Mouse (Mus musculus) forebrain, embryonic 14.5 days (tissue): Measurements from ENCODE around the gene Sgms1. TPM values are rescaled to one million over a fixed set of nuclear protein-coding genes. Genes with fewer than 3 reads are reported as not detected.

ENCODE experiments used
- ATAC-seq: fragments of 200-750 bp; cut with Nextera tagmentation; 2 replicates; pipeline ENCODE4 v1.8.0; 2017; ENCODE audit warnings: mild to moderate bottlenecking, moderate library complexity
- DNase-seq: peaks from one replicate; pipeline ENCODE4 v3.0.0-alpha.2; 2015; ENCODE audit warnings: low spot score
- H3K27ac ChIP-seq: fragments of 300-500 bp; sonication (generic); 2 replicates; pipeline ENCODE4 v1.5.1; 2014; ENCODE audit warnings: low read depth, mild to moderate bottlenecking, control low read depth, low read length, moderate library complexity
- H3K27me3 ChIP-seq: fragments of 300-500 bp; sonication (generic); replicated peaks from 2 replicates; pipeline ENCODE4 v1.6.1; 2014; ENCODE audit warnings: low read length, control low read depth, mixed read lengths; ENCODE audit not compliant: control insufficient read depth, insufficient read depth
- H3K36me3 ChIP-seq: fragments of 300-500 bp; sonication (generic); 2 replicates; pipeline ENCODE4 v1.6.1; 2014; ENCODE audit warnings: low read length, control low read depth; ENCODE audit not compliant: control insufficient read depth, insufficient read depth
- H3K4me1 ChIP-seq: fragments of 300-500 bp; sonication (generic); 2 replicates; pipeline ENCODE4 v1.6.1; 2014; ENCODE audit warnings: antibody characterized with exemption, low read length, control low read depth; ENCODE audit not compliant: control insufficient read depth, insufficient read depth
- H3K4me2 ChIP-seq: fragments of 300-500 bp; sonication (generic); 2 replicates; pipeline ENCODE4 v1.6.1; 2014; ENCODE audit warnings: mild to moderate bottlenecking, control low read depth, low read length
- H3K4me3 ChIP-seq: fragments of 300-500 bp; sonication (generic); 2 replicates; pipeline ENCODE4 v1.5.1; 2014; ENCODE audit warnings: low read depth, low read length, control low read depth
- H3K9ac ChIP-seq: fragments of 300-500 bp; sonication (generic); 2 replicates; pipeline ENCODE4 v1.6.1; 2014; ENCODE audit warnings: mild to moderate bottlenecking, low read length, control low read depth, moderate library complexity
- H3K9me3 ChIP-seq: fragments of 300-500 bp; sonication (generic); replicated peaks from 2 replicates; pipeline ENCODE4 v1.6.1; 2016; ENCODE audit warnings: low read length, control low read depth, mixed read lengths; ENCODE audit not compliant: control insufficient read depth
- WGBS: fragments of 180-500 bp; shearing (Covaris S2); extraction: QIAGEN DNeasy Blood & Tissue Kit; methylation state at CpG from one replicate; pipeline ENCODE4 v1.1.7; 2014; 5-methylcytosine and 5-hydroxymethylcytosine counted together
- polyA plus RNA-seq: library from polyadenylated mRNA; unstranded; fragments of >200 nt; fragmentation: Nextera tagmentation; extraction: Ambion mirVana; gene quantifications from 2 replicates; pipeline ENCODE4 v1.2.1, GENCODE M21; 2014

Gene Sgms1
- polyA plus RNA-seq, 1 experiment from 2014 or later = 5.9 TPM

GRCm38 (mm10) chr19:32403834-32404233 is 14.3 kb upstream of the Sgms1 start:
- no peak overlapping the region for H3K9ac ChIP-seq
- H3K36me3 ChIP-seq = no peaks in the 10 kb centered on the region
- WGBS = 79% methylated on average over 5 of the region's 5 CpGs
- ATAC-seq = no peak
- no peak overlapping the region for H3K27ac ChIP-seq
- H3K4me2 ChIP-seq = no peak overlapping the region
- no peak for DNase-seq
- no peaks in the 10 kb centered on the region for H3K27me3 ChIP-seq
- no peaks in the 10 kb centered on the region for H3K4me1 ChIP-seq
- H3K9me3 ChIP-seq = no peaks in the 10 kb centered on the region
- no peak overlapping the region for H3K4me3 ChIP-seq

- DNase-seq (no peak), ATAC-seq (no peak)
- Histone ChIP-seq H3K9me3 (no peaks in the 10 kb centered on the region), H3K4me1 (no peaks in the 10 kb centered on the region), H3K27ac (no peak overlapping the region), H3K36me3 (no peaks in the 10 kb centered on the region), H3K4me2 (no peak overlapping the region), H3K27me3 (no peaks in the 10 kb centered on the region), H3K4me3 (no peak overlapping the region), H3K9ac (no peak overlapping the region)
- 85% methylated on average over 5 of the region's 5 CpGs for WGBS
Measured at GRCm38 (mm10) chr19:32398491-32398890, 9.0 kb upstream of the Sgms1 start.

GRCm38 (mm10) chr19:32396303-32396702 is 6.8 kb upstream of the Sgms1 start:
- no peaks in the 10 kb centered on the region for H3K36me3 ChIP-seq
- no peak overlapping the region for H3K4me3 ChIP-seq
- DNase-seq (no peak), ATAC-seq (no peak)
- H3K9me3 ChIP-seq = no peaks in the 10 kb centered on the region
- WGBS = 89% methylated on average over 6 of the region's 6 CpGs
- H3K4me2 ChIP-seq = no peak overlapping the region
- H3K4me1 ChIP-seq = no peaks in the 10 kb centered on the region
- H3K27me3 ChIP-seq = no peaks in the 10 kb centered on the region
- no peak overlapping the region for H3K27ac ChIP-seq
- no peak overlapping the region for H3K9ac ChIP-seq

GRCm38 (mm10) chr19:32394825-32395224 is 5.3 kb upstream of the Sgms1 start:
- Histone ChIP-seq H3K4me2 (no peak overlapping the region), H3K4me3 (no peak overlapping the region), H3K36me3 (no peaks in the 10 kb centered on the region), H3K9me3 (no peaks in the 10 kb centered on the region), H3K4me1 (peaks cover 5% of the 10 kb centered on the region; the same call in 1 of the 2 replicates), H3K9ac (no peak overlapping the region), H3K27me3 (no peaks in the 10 kb centered on the region), H3K27ac (no peak overlapping the region)
- WGBS = 89% methylated on average over 13 of the region's 13 CpGs
- ATAC-seq = no peak
- DNase-seq = no peak

- peaks cover 5% of the 10 kb centered on the region; the same call in 1 of the 2 replicates for H3K4me1 ChIP-seq
- H3K36me3 ChIP-seq = no peaks in the 10 kb centered on the region
- H3K9me3 ChIP-seq = no peaks in the 10 kb centered on the region
- DNase-seq = no peak
- H3K27ac ChIP-seq = no peak overlapping the region
- no peak overlapping the region for H3K9ac ChIP-seq
- H3K27me3 ChIP-seq = no peaks in the 10 kb centered on the region
- no peak overlapping the region for H3K4me3 ChIP-seq
- no peak overlapping the region for H3K4me2 ChIP-seq
- 95% methylated on average over 8 of the region's 8 CpGs for WGBS
- ATAC-seq = no peak
Measured at GRCm38 (mm10) chr19:32393758-32394450, 4.4 kb upstream of the Sgms1 start.

- ATAC-seq (no peak), DNase-seq (no peak)
- no peaks in the 10 kb centered on the region for H3K9me3 ChIP-seq
- H3K9ac ChIP-seq = no peak overlapping the region
- H3K4me1 ChIP-seq = peaks cover 5% of the 10 kb centered on the region; the same call in 1 of the 2 replicates
- H3K27me3 ChIP-seq = no peaks in the 10 kb centered on the region
- WGBS = 89% methylated on average over 4 of the region's 4 CpGs
- no peak overlapping the region for H3K27ac ChIP-seq
- H3K4me3 ChIP-seq = no peak overlapping the region
- no peaks in the 10 kb centered on the region for H3K36me3 ChIP-seq
- no peak overlapping the region for H3K4me2 ChIP-seq
Measured at GRCm38 (mm10) chr19:32393092-32393745, 3.7 kb upstream of the Sgms1 start.

GRCm38 (mm10) chr19:32391441-32391840 is 1.9 kb upstream of the Sgms1 start:
- Histone ChIP-seq H3K4me3 (no peak overlapping the region), H3K4me2 (no peak overlapping the region)
- WGBS = 95% methylated on average over 3 of the region's 3 CpGs

GRCm38 (mm10) chr19:32390116-32390515 is 602 bp upstream of the Sgms1 start:
- peak overlapping the region; percentile 75 for H3K4me3 ChIP-seq
- H3K27ac ChIP-seq = no peak overlapping the region
- no peaks in the 10 kb centered on the region for H3K36me3 ChIP-seq
- WGBS = 88% methylated on average over 7 of the region's 7 CpGs
- DNase-seq = no peak
- peaks cover 11% of the 10 kb centered on the region; the same call in 1 of the 2 replicates for H3K4me1 ChIP-seq
- no peak for ATAC-seq
- H3K27me3 ChIP-seq = peaks cover 3% of the 10 kb centered on the region; the same call in 1 of the 2 replicates
- no peaks in the 10 kb centered on the region for H3K9me3 ChIP-seq
- peak overlapping the region; percentile 87 for H3K4me2 ChIP-seq
- peak overlapping the region; percentile 77; the same call in 1 of the 2 replicates for H3K9ac ChIP-seq

More at GRCm38 (mm10) chr19:32391441-32391840, 1.9 kb upstream of the Sgms1 start:
- H3K27me3 ChIP-seq = peaks cover 3% of the 10 kb centered on the region; the same call in 1 of the 2 replicates
- no peak overlapping the region for H3K9ac ChIP-seq
- no peak overlapping the region for H3K27ac ChIP-seq
- H3K4me1 ChIP-seq = peaks cover 11% of the 10 kb centered on the region; the same call in 1 of the 2 replicates
- H3K9me3 ChIP-seq = no peaks in the 10 kb centered on the region
- no peaks in the 10 kb centered on the region for H3K36me3 ChIP-seq
- ATAC-seq (no peak), DNase-seq (no peak)
